Mouse (Mus musculus) left cerebral cortex, postnatal 14 days (tissue): ENCODE results near the gene Zfp655. TPM values are rescaled to one million over a fixed set of nuclear protein-coding genes. Genes with fewer than 3 reads are reported as not detected.
"Not testable (repeated sequence)": the region's sequence is repeated elsewhere in the genome, so short reads cannot be mapped to it uniquely, and the experiment has no call there.

Experiments used
- DNase-seq, 2 experiments: peaks; one replicate each; pipeline ENCODE4 v3.0.0; 2021 to 2022; ENCODE audit warnings: low spot score in 2 of 2, mixed read lengths in 1 of 2
- intact Hi-C: fragments of 180-260 bp; cut with DNase I; formaldehyde crosslinking; loops from one replicate; pipeline ENCODE4 v1.15.1; 2025
- long read RNA-seq, 2 experiments: library from polyadenylated mRNA; stranded (forward); transcript quantifications; one replicate each; pipeline ENCODE4 v2.0.0; 2021
- total RNA-seq, 2 experiments: library from RNA; stranded (reverse); gene quantifications; 2 replicates each; pipeline ENCODE4 v1.2.3; 2021

Gene Zfp655
- total RNA-seq = 10 to 100 TPM; 23.9 to 26.1 TPM
- long read RNA-seq, experiment 1, full-length matches to known transcripts = 28 of 31 reads
- long read RNA-seq, experiment 1, partial matches to known transcripts = 0 of 31 reads
- long read RNA-seq, experiment 1, other reads (novel, unspliced or antisense) = 3 of 31 reads
- long read RNA-seq, experiment 2, full-length matches to known transcripts = 21 of 25 reads
- long read RNA-seq, experiment 2, partial matches to known transcripts = 2 of 25 reads
- long read RNA-seq, experiment 2, other reads (novel, unspliced or antisense) = 2 of 25 reads

GRCm38 (mm10) chr5:145231367-145231871 is at the start of gene Zfp655:
Gene Zfp655 (plus strand): TSS chr5:145231715.
- DNase-seq = peak; percentile 97
- intact Hi-C loops = loop anchor here (2.0 kb wide), 2 partner anchors 27 to 49 kb away; partner anchors contain the start of genes Zkscan5 and Zscan25

GRCm38 (mm10) chr5:145185244-145185643 is 46.3 kb upstream of the Zfp655 start:
- intact Hi-C loops = no loop called here
- no peak for DNase-seq

GRCm38 (mm10) chr5:145189416-145189815 is 42.1 kb upstream of the Zfp655 start:
- intact Hi-C loops = no loop called here
- DNase-seq = no peak

- intact Hi-C loops = no loop called here
- no peak for DNase-seq
Observed at GRCm38 (mm10) chr5:145190373-145190772, 41.1 kb upstream of the Zfp655 start.

GRCm38 (mm10) chr5:145190875-145191798 is 40.4 kb upstream of the Zfp655 start:
- intact Hi-C loops = no loop called here
- DNase-seq = peak; percentile 90 to 93

- intact Hi-C loops = no loop called here
- DNase-seq = no peak
Observed at GRCm38 (mm10) chr5:145191962-145192361, 39.6 kb upstream of the Zfp655 start, which contains the start of gene Atp5j2. Gene Atp5j2 (minus strand): TSS chr5:145192062.

- intact Hi-C loops = no loop called here
- no peak for DNase-seq
Observed at GRCm38 (mm10) chr5:145200387-145200786, 31.1 kb upstream of the Zfp655 start.

GRCm38 (mm10) chr5:145201321-145201991 is 30.1 kb upstream of the Zfp655 start, which contains the start of gene Zkscan14:
Gene Zkscan14 (minus strand): TSS chr5:145201868.
- DNase-seq = peak; percentile 77 to 78
- intact Hi-C loops = no loop called here

GRCm38 (mm10) chr5:145202446-145202845 is 29.1 kb upstream of the Zfp655 start:
- no peak for DNase-seq
- intact Hi-C loops = no loop called here

- intact Hi-C loops = loop anchor here (2.0 kb wide), 1 partner anchor 27 kb away; the partner anchor contains the start of gene Zfp655
- DNase-seq = peak; percentile 98 to 99
Observed at GRCm38 (mm10) chr5:145203936-145204691, 27.4 kb upstream of the Zfp655 start, which contains the start of gene Zkscan5. Gene Zkscan5 (plus strand): TSS chr5:145204562.

GRCm38 (mm10) chr5:145205041-145205440 is 26.5 kb upstream of the Zfp655 start:
- intact Hi-C loops = loop anchor here (2.0 kb wide), 1 partner anchor 26 kb away; the partner anchor contains the start of gene Zfp655

GRCm38 (mm10) chr5:145207385-145207784 is 24.1 kb upstream of the Zfp655 start:
- DNase-seq = no peak
- intact Hi-C loops = no loop called here

More at GRCm38 (mm10) chr5:145205041-145205440, 26.5 kb upstream of the Zfp655 start:
- no peak for DNase-seq

- intact Hi-C loops = no loop called here
- no peak for DNase-seq
Observed at GRCm38 (mm10) chr5:145207954-145208353, 23.6 kb upstream of the Zfp655 start.

- intact Hi-C loops, DNase-seq: not testable (repeated sequence)
Observed at GRCm38 (mm10) chr5:145208391-145208790, 23.1 kb upstream of the Zfp655 start.

GRCm38 (mm10) chr5:145211340-145211739 is 20.2 kb upstream of the Zfp655 start:
- intact Hi-C loops = no loop called here
- no peak for DNase-seq

- no peak for DNase-seq
- intact Hi-C loops = no loop called here
Observed at GRCm38 (mm10) chr5:145212216-145212615, 19.3 kb upstream of the Zfp655 start.

GRCm38 (mm10) chr5:145213505-145213904 is 18.0 kb upstream of the Zfp655 start:
- no peak for DNase-seq
- intact Hi-C loops = no loop called here

GRCm38 (mm10) chr5:145214679-145215078 is 16.8 kb upstream of the Zfp655 start:
- no peak for DNase-seq
- intact Hi-C loops = no loop called here
